Mouse (Mus musculus) G1E (cell line): Measurements from ENCODE around the gene Kctd11. TPM values are rescaled to one million over a fixed set of nuclear protein-coding genes. Genes with fewer than 3 reads are reported as not detected.
"Not testable (repeated sequence)": the region's sequence is repeated elsewhere in the genome, so short reads cannot be mapped to it uniquely, and the experiment has no call there.

Experiments
- ATAC-seq: 2 replicates; pipeline ENCODE4 v1.8.0; 2016; ENCODE audit warnings: mild to moderate bottlenecking; ENCODE audit not compliant: insufficient number of reproducible peaks, poor library complexity, low FRiP score, severe bottlenecking; ENCODE audit errors: extremely low read depth
- DNase-seq: peaks from one replicate; pipeline ENCODE4 v3.0.0; 2012; ENCODE audit warnings: low spot score
- H3K27me3 ChIP-seq: 2 replicates; pipeline ENCODE4 v1.6.1; 2012; ENCODE audit warnings: mild to moderate bottlenecking, low read length, inconsistent platforms; ENCODE audit not compliant: insufficient read depth
- H3K36me3 ChIP-seq: replicated peaks from 2 replicates; pipeline ENCODE3; 2012; ENCODE audit warnings: mild to moderate bottlenecking, inconsistent platforms
- H3K4me1 ChIP-seq: 2 replicates; pipeline ENCODE4 v1.6.1; 2012; ENCODE audit warnings: low read depth, low read length, inconsistent platforms, mixed read lengths; ENCODE audit not compliant: insufficient read depth
- H3K4me3 ChIP-seq: 2 replicates; pipeline ENCODE4 v1.5.1; 2012; ENCODE audit warnings: low read depth, mild to moderate bottlenecking, inconsistent platforms, low read length, moderate library complexity, mixed read lengths
- H3K9me3 ChIP-seq: replicated peaks from 2 replicates; pipeline ENCODE4 v1.6.1; 2012; ENCODE audit warnings: inconsistent platforms
- CTCF ChIP-seq: IDR thresholded peaks from 2 replicates; pipeline ENCODE4 v1.5.1; 2012; ENCODE audit warnings: low read depth, low read length, inconsistent platforms, mixed read lengths
- GATA1 ChIP-seq: IDR thresholded peaks from 2 replicates; pipeline ENCODE4 v1.6.1; 2012; ENCODE audit warnings: borderline replicate concordance, low read length, inconsistent platforms, mixed read lengths
- GATA2 ChIP-seq: IDR thresholded peaks from 2 replicates; pipeline ENCODE4 v1.6.1; 2012; ENCODE audit warnings: low read depth, low read length, inconsistent platforms, borderline replicate concordance
- POLR2AphosphoS5 ChIP-seq: IDR thresholded peaks from 2 replicates; pipeline ENCODE4 v1.6.1; 2012; ENCODE audit warnings: low read depth, low read length, inconsistent platforms; ENCODE audit not compliant: insufficient replicate concordance
- TAL1 ChIP-seq: conservative IDR thresholded peaks from 2 replicates; pipeline ENCODE4 v1.6.1; 2012; ENCODE audit warnings: low read depth, low read length, inconsistent platforms, mixed read lengths
- polyA plus RNA-seq: library from polyadenylated mRNA; stranded (reverse); fragments of >175 nt; gene quantifications from 2 replicates; pipeline ENCODE4 v1.2.3, GENCODE M21; 2012
- total RNA-seq, 2 experiments: library from RNA; stranded (forward) in 1 of 2; stranded (reverse) in 1 of 2; fragments of 200-1000 nt in 1 of 2; fragments of >200 nt in 1 of 2; fragmentation: Nextera tagmentation in 1 of 2; gene quantifications; 2 replicates each; pipeline ENCODE4 v1.2.3; 2014 to 2017

Gene Kctd11
- total and polyA plus RNA-seq, 3 experiments: 0.39 to 0.90 (median 0.55) TPM

GRCm38 (mm10) chr11:69867335-69867734 is 13.9 kb downstream of the Kctd11 start:
- Histone ChIP-seq H3K4me3 (no peak overlapping the region), H3K27me3 (peaks cover 39% of the 10 kb centered on the region), H3K36me3 (no peaks in the 10 kb centered on the region), H3K4me1 (peaks cover 12% of the 10 kb centered on the region), H3K9me3 (no peaks in the 10 kb centered on the region)
- TF ChIP-seq POLR2AphosphoS5: no peak
- TF ChIP-seq GATA1: no peak
- no peak for TF ChIP-seq GATA2
- TF ChIP-seq CTCF: no peak
- no peak for TF ChIP-seq TAL1
- DNase-seq (no peak), ATAC-seq (no peak)

GRCm38 (mm10) chr11:69865561-69865960 is 15.6 kb downstream of the Kctd11 start:
- peaks cover 33% of the 10 kb centered on the region for H3K27me3 ChIP-seq
- no peak overlapping the region for H3K4me3 ChIP-seq
- ATAC-seq (no peak), DNase-seq (no peak)
- peaks cover 12% of the 10 kb centered on the region for H3K4me1 ChIP-seq
- TF ChIP-seq POLR2AphosphoS5: no peak
- no peak for TF ChIP-seq CTCF
- no peak for TF ChIP-seq GATA1
- no peak for TF ChIP-seq TAL1
- TF ChIP-seq GATA2: no peak
- H3K9me3 ChIP-seq: no peaks in the 10 kb centered on the region
- H3K36me3 ChIP-seq: no peaks in the 10 kb centered on the region

- DNase-seq: no peak
- Histone ChIP-seq H3K27me3 (peaks cover 36% of the 10 kb centered on the region), H3K4me1 (peaks cover 12% of the 10 kb centered on the region), H3K36me3 (no peaks in the 10 kb centered on the region), H3K4me3 (no peak overlapping the region), H3K9me3 (no peaks in the 10 kb centered on the region)
- ATAC-seq: no peak
- TF ChIP-seq GATA2 (no peak), CTCF (no peak), GATA1 (no peak), POLR2AphosphoS5 (no peak), TAL1 (no peak)
Observed at GRCm38 (mm10) chr11:69864138-69864860, 16.9 kb downstream of the Kctd11 start.

GRCm38 (mm10) chr11:69863729-69864128 is 17.5 kb downstream of the Kctd11 start:
- not testable (repeated sequence) for H3K9me3 ChIP-seq, H3K36me3 ChIP-seq, H3K4me3 ChIP-seq, DNase-seq, ATAC-seq
- Histone ChIP-seq H3K4me1 (peaks cover 12% of the 10 kb centered on the region), H3K27me3 (peaks cover 36% of the 10 kb centered on the region)

GRCm38 (mm10) chr11:69858113-69858998 is 22.9 kb downstream of the Kctd11 start, which contains the start of gene Tnk1:
Gene Tnk1, minus strand, starts transcription at chr11:69858730.
- no peak for TF ChIP-seq CTCF
- no peak for TF ChIP-seq POLR2AphosphoS5
- TF ChIP-seq GATA2: no peak
- TF ChIP-seq TAL1: no peak
- no peak for TF ChIP-seq GATA1
- Histone ChIP-seq H3K4me3 (no peak within 1 kb of the TSS), H3K9me3 (no peaks in the 10 kb centered on the region), H3K27me3 (peaks cover 27% of the 10 kb centered on the region), H3K4me1 (peaks cover 35% of the 10 kb centered on the region), H3K36me3 (no peaks in the 10 kb centered on the region)
- ATAC-seq (no peak), DNase-seq (no peak)

- H3K4me3 ChIP-seq: peak overlapping the region; percentile 59; the same call in 1 of the 2 replicates
- no peak for ATAC-seq
Observed at GRCm38 (mm10) chr11:69855347-69855746, 25.9 kb downstream of the Kctd11 start.

More at GRCm38 (mm10) chr11:69855347-69855746, 25.9 kb downstream of the Kctd11 start:
- TF ChIP-seq GATA2 (no peak), POLR2AphosphoS5 (no peak), TAL1 (no peak), CTCF (peak; percentile 21; the same call in 1 of the 2 replicates), GATA1 (no peak)
- peaks cover 26% of the 10 kb centered on the region for H3K27me3 ChIP-seq
- peaks cover 65% of the 10 kb centered on the region for H3K4me1 ChIP-seq
- no peaks in the 10 kb centered on the region for H3K9me3 ChIP-seq
- H3K36me3 ChIP-seq: peaks cover 29% of the 10 kb centered on the region
- DNase-seq: peak; percentile 72
